Mouse (Mus musculus) splenic B cell, adult 2 months (primary cell): ENCODE measurements around the gene 9430038I01Rik.
A peak's percentile ranks its signal among the peaks of the same experiment; 100 is the strongest.
"Not testable (repeated sequence)": the region's sequence is repeated elsewhere in the genome, so short reads cannot be mapped to it uniquely, and the experiment has no call there.

Source experiments
- DNase-seq: peaks from one replicate; pipeline ENCODE4 v3.0.0-alpha.2; 2011; ENCODE audit warnings: low read depth, low spot score
- H3K27me3 ChIP-seq: 2 replicates; pipeline ENCODE4 v1.6.1; 2012; ENCODE audit warnings: mild to moderate bottlenecking, low read length, moderate library complexity, mixed read lengths; ENCODE audit not compliant: control insufficient read depth, poor library complexity, insufficient read depth, severe bottlenecking
- H3K36me3 ChIP-seq: 2 replicates; pipeline ENCODE4 v1.6.1; 2012; ENCODE audit warnings: mild to moderate bottlenecking, low read length, moderate library complexity, mixed read lengths; ENCODE audit not compliant: control insufficient read depth, poor library complexity, insufficient read depth, severe bottlenecking

9430038I01Rik gene

GRCm38 (mm10) chr7:137410337-137411197, at the start of gene 9430038I01Rik:
Gene 9430038I01Rik (minus strand): TSS chr7:137410762.
- DNase-seq: peak; percentile 96
- Histone ChIP-seq H3K27me3 (no peaks in the 10 kb centered on the region), H3K36me3 (no peaks in the 10 kb centered on the region)

- H3K36me3 ChIP-seq: no peaks in the 10 kb centered on the region
- no peak for DNase-seq
Measured at GRCm38 (mm10) chr7:137445321-137445720, 34.8 kb upstream of the 9430038I01Rik start.

DNA sequence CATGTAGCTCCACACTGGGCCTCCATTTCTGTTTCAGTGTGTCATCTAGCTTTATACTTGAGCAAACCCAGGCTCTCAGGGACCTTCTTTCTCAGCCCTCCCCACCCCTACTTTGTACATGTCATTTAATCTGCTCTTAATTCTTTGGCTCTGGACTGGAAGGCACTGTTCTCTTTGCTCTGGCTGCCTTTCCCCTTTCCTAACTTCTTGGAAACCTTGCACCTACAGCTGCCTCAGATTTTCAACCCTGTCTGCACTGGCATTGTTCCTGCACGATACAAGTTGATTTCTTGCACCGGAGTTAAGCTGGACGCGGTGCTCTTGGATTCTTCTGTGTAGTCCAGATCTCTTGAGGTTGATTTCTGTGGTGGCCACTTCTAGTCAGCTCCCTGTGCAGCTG, 32.4 kb upstream of the 9430038I01Rik start:
- Histone ChIP-seq H3K36me3 (no peaks in the 10 kb centered on the region), H3K27me3 (no peaks in the 10 kb centered on the region)
- DNase-seq: no peak

More at GRCm38 (mm10) chr7:137445321-137445720, 34.8 kb upstream of the 9430038I01Rik start:
- H3K27me3 ChIP-seq: no peaks in the 10 kb centered on the region

DNA sequence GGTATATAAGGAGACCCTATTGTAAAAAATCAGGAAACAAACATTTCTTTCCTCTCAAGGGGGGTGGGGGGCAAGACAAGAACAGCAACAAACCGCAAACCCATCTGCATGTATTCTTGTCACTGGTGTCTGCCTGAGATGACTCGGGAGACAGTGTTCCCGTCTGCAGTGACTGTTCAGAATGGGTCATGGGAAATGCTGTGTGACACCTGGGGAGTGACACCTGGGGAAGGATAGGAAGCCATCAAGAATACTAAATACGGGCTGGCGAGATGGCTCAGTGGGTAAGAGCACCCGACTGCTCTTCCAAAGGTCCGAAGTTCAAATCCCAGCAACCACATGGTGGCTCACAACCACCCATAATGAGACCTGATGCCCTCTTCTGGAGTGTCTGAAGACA, 28.4 kb upstream of the 9430038I01Rik start:
- not testable (repeated sequence) for DNase-seq, H3K36me3 ChIP-seq, H3K27me3 ChIP-seq

DNA sequence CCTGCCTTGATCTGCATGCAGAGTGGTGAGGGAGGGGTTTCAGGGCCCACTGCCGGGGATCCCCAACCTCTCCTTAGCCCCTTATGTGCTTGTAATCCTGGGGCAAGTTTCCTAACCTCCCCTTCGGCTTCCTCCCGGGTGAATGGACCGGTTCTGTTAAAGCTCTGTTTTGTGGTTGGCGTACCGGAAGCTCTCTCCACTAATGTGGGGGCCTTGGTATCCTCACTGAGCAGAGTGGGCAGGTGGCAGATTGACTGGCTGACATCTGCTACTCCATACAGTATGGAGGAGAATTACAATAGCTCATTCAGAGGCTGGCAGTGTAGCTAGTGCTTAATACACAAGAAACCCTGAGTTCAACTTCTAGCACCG, 27.6 kb upstream of the 9430038I01Rik start:
- Histone ChIP-seq H3K27me3 (no peaks in the 10 kb centered on the region), H3K36me3 (no peaks in the 10 kb centered on the region)
- peak; percentile 29 for DNase-seq

DNA sequence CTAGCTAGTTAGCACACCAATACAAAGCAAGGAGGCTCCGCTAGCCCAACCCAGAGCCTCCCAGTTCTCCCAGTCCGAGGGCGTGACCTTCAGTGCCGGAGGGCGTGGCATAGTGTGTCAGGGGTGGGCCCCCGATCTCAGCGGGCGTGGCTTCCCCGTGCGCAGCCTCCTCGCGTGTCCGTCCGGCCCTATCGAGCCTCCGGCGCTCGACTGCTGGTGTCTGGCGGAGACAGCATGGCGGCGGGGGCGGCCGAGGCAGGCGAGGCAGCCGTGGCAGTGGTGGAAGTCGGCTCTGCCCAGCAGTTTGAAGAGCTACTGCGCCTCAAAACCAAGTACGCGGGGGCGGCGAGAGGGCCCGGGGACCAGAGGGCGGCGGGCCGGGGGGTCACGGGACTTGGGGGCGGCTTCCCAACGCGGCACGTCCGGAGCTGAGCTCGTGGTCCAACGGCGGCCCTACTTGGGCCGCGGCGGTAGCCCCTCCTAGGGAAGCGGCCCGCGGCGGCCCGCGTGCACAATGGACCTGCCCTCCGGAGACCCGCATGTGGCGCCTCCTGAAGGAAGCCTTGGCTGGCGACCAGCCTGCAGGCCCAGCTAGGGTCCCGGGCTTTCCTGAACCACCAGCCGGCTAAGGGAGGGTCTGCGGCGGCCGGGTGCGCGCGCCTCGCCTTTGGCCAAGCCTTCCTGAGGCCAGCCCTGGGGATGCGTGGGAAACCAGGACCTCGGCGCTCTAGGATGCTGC, 27.0 kb upstream of the 9430038I01Rik start, which contains the start of gene Glrx3:
Gene Glrx3, plus strand, starts transcription at position 175 of the 739 bp plus-strand sequence.
- DNase-seq: peak; percentile 91
- Histone ChIP-seq H3K36me3 (no peaks in the 10 kb centered on the region), H3K27me3 (no peaks in the 10 kb centered on the region)

- Histone ChIP-seq H3K27me3 (no peaks in the 10 kb centered on the region), H3K36me3 (no peaks in the 10 kb centered on the region)
- no peak for DNase-seq
Measured at GRCm38 (mm10) chr7:137436901-137437300, 26.3 kb upstream of the 9430038I01Rik start.

DNA sequence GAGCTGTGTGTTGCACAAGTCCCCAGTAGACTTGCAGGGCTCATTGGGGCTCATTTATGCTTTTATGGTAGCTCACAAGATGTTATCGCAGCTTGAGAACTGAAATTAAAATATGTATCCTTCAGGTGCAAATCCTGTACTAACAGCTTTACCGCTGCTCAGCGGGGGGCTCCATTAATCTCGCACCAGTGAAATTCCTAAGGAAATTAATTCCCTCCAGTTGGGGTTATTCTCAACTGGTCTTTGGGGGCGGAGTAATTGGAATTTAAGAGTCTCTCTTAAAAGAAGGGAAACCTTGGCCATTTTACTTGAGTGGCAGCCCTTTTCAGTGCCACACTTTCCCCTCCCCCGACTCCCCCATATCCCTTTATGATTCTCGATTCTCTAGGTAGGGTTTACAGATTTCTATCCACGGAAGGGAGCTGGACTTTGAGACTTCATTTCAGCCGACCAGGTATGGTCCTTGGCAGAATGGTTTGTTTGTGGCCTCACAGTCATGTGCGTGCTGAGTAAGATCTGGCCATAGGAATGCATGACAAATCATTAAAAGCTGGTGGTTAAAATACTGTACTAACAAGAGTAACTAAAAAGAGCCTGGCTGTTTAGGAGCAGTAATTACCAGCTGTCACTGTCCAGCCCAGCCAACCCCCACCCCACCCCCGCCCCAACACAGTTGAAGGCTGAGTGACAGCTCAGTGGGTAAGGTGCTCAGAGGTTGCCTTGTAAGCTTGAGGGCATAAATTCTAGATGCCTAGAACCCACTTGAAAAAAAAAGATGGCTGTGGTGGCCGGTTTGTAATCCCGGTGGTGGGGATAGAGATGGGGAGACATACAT, 21.4 kb upstream of the 9430038I01Rik start:
- DNase-seq: no peak
- Histone ChIP-seq H3K27me3 (no peaks in the 10 kb centered on the region), H3K36me3 (no peaks in the 10 kb centered on the region)

- H3K36me3 ChIP-seq: no peaks in the 10 kb centered on the region
- no peaks in the 10 kb centered on the region for H3K27me3 ChIP-seq
- no peak for DNase-seq
Measured at GRCm38 (mm10) chr7:137426693-137427092, 16.1 kb upstream of the 9430038I01Rik start.

DNA sequence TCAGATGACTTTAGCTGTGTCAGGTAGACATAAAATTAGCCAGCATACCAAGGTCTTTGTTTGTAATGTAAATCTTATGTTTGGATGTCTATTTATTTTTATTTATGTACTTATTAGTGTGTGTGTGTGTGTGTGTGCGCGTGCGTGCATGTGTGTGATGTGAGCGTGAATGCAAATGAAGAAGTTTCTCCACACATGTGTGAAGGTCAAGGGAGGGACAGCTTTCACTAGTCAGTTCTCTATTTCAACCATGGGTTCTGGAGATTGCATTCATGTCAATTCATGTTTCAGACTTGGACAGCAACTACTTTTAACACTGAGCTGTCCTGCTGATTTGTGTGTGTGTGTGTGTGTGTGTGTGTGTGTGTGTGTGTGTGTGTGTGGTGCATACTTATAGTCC, 10.7 kb upstream of the 9430038I01Rik start:
- DNase-seq: no peak
- H3K27me3 ChIP-seq: no peaks in the 10 kb centered on the region
- no peaks in the 10 kb centered on the region for H3K36me3 ChIP-seq

GRCm38 (mm10) chr7:137420550-137420949, 10.0 kb upstream of the 9430038I01Rik start:
- no peaks in the 10 kb centered on the region for H3K36me3 ChIP-seq
- DNase-seq: no peak
- no peaks in the 10 kb centered on the region for H3K27me3 ChIP-seq

DNA sequence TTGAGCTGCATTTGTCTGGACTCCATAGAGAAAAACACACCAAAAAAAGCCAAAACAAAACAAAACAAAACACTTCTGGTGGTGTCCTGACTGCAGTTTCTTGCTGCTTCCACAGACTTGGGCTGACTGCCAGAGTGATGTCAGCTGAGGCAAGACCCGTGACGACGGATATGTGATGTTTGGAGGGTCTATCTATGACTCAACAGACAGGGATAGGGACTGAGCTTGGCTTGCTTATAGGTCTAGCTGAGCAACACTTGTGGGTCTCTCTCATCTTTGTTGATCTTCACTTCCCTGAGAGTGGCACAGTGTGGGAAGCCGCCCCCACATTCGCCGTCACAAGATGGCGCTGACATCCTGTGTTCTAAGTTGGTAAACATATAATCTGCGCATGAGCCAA, 4.1 kb upstream of the 9430038I01Rik start:
- Histone ChIP-seq H3K36me3 (no peaks in the 10 kb centered on the region), H3K27me3 (no peaks in the 10 kb centered on the region)
- no peak for DNase-seq

GRCm38 (mm10) chr7:137407428-137408058, 3.0 kb downstream of the 9430038I01Rik start:
- Histone ChIP-seq H3K27me3 (no peaks in the 10 kb centered on the region), H3K36me3 (no peaks in the 10 kb centered on the region)
- peak; percentile 89 for DNase-seq

DNA sequence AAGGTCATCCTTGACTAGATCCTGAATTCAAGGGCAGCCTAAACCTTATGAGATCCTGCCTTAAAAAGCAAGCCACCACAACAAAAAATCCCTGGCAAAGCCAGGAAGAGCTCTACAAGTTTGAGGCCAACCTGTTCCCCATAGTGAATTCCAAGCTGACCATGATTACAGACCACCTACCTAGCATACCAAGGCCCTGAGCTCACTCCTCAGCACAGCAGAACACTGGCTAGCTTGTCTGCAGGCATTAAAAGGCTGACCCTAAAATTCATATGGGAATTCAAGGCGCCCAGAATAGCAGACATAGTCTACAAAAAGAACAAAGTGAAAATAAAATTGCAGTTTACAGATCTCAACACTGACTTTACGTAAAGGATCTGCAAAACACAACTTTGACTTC, 6.4 kb downstream of the 9430038I01Rik start:
- DNase-seq: no peak
- no peaks in the 10 kb centered on the region for H3K27me3 ChIP-seq
- H3K36me3 ChIP-seq: no peaks in the 10 kb centered on the region
